Mouse (Mus musculus) gastrocnemius, adult 18-20 months (tissue): Measurements from ENCODE around the gene Arhgef3. TPM values are rescaled to one million over a fixed set of nuclear protein-coding genes. Genes with fewer than 3 reads are reported as not detected.

Experiments used
- DNase-seq: peaks from one replicate; pipeline ENCODE4 v3.0.0; 2021; ENCODE audit warnings: low spot score
- total RNA-seq, 2 experiments: library from RNA; stranded (reverse); gene quantifications; 2 replicates each; pipeline ENCODE4 v1.2.3; 2021

Arhgef3 gene
- total RNA-seq, 2 experiments from 2014 or later, result 11.4 to 20.5 TPM

DNA sequence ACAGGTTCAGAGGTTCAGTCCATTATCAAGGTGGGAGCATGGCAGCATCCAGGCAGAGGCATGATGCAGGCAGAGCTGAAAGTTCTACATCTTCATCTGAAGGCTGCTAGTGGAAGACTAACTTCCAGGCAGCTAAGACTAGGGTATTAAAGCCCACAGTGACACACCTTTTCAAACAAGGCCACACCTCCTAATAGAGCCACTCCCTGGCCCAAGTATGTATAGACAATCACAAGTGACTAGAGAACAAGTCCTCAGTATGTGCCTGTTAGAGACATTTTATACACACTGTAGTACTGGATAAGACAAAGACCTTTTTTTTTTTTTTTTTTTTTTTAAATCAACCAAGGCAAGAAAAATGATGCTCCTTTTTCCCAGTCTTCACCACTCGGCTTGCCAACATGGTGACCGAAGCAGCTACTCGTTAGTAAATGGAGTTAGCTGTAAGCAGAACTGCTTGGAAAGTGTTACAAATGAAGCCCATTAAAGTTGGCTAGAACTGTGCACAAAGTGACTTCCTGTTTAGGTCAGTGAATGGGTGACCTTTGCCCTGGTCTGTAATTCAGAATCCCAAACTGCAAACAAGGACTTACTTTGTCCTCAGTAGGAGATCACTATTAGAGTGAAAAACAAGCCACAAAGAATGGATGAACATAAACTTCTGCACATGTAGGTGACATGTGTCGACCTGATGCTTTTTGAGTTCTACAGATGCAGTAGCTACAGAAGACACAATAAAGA is 229.7 kb downstream of the Arhgef3 start:
- no peak for DNase-seq

DNA sequence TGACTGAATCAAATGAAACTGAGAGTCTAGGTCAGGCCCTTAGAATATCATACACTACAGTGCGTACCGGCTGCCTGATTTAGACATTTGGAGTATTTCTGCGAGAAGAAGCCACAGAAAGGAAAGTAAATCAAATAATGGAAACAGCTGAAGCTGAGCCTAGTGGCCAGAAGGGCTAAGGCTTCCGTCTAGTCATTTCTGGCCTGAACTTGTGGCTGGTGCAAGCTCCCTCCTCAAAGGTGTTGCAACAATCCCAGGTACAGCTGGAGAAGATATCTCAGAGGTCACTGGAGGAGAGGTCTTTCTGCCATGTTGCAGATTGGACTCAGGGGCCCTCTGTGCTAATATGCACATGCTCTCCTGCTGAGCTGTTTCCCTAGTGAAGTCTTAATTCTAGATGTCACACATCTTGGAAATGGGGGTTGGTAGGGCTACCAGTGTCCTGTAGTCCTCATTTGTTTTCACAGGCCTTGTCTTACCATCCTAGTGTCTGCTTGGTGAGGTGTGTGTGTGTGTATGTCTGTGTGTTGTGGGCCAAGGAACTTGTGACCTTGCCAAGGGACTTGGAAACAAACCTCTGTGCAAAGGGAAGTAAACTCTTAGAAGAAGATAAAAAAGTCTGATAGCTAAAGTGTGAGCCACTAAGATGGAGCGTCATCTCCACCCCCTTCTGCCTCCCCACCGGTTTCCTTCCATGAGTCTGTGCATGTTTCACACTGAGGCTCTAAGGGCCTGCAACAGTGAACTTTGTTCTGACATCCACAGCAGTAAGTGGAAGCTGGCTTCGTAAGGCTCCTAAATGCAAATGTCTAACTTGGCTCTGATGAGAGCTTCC is 230.6 kb downstream of the Arhgef3 start:
- DNase-seq, result no peak

DNA sequence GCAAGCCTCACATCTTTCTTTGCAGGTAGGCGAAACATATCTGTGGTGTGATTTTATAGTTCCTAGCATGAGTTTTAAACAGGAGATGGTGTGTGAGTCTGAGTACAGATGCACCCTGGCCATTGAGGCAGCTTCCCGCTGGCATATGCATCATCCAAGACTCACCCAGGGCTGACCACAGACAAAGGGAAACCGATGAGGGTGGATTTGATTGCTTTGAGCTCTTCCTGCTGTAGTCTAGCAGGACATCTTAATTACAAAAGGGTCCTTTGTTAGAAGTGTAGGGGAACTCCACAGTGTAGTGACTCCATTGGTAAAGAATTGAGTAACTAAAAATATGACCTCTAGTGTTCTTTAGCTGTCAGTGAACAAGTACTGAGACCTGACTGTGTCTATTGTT is 232.5 kb downstream of the Arhgef3 start:
- DNase-seq, result no peak

DNA sequence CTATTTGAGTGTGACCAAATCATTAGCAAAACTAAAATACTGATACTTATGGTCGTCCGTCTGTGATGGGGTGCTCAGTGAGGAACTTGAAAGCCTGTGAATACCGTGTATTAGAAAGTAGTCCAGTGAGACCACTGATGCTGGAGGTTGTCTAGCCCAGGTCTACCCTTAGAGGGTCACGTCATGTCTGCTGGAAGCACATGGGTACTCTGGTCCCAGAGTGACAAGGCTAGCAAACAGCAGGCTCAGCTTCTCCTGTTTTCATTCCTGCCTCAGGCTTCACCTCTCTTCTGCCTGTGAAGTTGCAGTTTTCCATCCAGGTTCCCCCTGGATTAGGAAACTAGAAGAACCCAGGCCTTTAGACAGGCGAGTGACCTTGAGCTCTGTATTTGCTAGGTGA is 233.0 kb downstream of the Arhgef3 start:
- no peak for DNase-seq

DNA sequence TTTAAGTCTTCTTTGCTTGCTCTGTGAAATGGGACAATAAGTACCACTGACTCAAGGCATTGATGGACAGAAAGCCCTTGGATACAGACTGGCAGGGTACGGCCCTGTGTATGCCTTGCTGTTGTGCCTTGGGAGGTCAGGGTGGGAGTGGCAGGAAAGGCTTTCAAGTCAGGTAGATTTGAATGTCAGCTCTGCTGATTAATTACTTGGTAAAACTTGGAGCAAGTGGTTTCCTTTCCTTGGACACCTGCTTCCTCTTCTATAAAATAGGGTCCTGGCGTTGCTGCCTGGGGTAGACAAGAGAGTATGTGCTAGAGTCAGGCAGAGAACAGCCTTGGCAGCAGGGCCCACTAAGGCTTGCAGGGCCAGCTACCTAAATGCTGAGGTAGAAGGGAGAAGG is 233.4 kb downstream of the Arhgef3 start:
- DNase-seq, result no peak

DNA sequence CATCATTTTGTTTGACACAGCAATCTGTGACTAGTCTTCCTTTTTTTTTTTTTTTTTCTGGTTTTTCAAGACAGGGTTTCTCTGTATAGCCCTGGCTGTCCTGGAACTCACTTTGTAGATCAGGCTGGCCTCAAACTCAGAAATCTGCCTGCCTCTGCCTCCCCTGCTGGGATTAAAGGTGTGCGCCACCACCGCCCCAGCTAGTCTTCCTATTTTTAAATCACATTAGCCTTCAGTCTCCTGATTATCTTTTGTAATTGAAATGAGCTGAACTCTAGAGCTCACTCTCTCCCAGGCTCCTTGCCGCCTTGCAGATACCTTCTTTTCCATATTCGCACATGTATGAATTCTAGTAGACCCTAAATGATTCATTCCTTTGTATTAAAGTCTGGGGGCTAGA is 234.0 kb downstream of the Arhgef3 start:
- no peak for DNase-seq

DNA sequence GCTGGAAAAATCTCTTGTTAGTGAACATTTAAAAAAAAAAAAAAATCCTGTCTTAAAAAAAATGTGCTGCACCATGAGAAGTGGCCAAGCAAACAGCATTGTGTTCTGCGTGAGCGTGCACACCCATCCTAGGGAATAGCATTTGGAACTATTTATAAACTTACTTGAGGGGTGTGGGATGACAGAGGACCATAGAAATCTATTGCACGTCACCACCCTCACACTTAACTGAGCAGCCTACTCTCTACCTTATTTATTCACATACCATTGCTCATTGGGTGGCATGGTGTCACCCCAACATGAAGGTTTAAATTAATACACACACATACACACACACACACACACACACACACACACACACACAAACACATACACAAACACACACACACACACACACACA is 234.4 kb downstream of the Arhgef3 start:
- DNase-seq, result no peak

DNA sequence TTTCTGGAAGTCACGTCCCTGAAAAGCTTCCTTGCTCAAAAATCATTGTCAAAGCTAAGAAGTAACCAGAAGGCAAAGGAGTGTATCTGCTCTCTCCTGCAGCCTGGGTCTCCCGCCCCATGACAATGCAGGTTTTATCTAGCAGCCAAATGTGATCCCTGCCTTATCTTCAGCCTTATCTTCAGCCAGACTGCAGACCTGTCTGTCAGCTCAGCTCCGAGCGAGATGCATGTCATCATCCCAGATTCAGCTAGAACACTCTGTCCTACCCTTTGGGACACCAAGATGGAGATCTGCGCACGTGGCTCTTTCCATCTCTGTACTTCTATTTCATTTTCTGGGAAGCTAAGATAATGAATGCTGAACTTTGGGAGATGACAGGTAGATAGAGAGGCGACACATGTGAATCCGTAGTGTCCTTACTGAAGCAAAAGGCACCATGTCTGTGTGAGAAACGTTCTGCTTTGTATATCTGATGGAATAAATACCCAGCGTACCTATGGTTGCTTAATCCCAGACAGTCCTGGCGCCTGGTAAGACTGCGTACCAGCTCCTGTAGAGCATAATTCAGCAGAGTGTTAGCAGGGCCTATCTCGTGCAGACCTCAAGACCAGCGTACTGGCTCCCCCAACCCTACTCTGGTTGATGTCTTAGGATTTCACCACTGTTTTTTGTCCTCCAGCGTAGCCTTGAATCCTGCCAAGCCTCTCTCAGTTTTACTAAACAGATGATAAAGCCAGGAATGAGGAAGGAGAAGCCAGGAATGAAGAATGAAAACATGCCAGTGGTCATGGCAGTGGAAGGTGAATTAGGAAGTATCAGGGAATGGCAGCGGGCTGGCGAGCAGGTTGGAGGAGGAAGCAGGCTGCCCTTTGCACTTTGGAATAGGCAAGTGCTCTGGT is 235.4 kb downstream of the Arhgef3 start:
- DNase-seq, result no peak

DNA sequence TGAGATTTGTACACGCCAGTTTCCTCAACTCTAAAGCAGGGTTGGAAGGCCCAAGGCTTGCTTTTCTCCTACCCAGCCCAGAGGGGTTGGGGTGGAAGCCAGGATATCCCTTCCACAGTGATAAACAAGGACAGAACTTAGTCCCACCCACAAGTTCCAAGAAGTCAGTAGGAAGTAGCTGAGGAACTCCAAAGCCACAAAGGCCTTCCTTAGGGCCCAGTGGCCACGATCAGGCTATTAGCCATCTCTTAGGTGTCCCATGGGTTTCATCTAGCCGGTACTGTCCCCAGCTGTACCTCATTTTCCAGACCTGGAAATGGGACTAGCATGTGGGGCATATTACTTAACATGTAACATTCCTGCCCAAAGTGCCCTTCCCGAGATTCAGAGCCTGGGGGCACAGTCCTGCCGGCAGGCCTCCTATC is 236.4 kb downstream of the Arhgef3 start:
- DNase-seq, result peak; percentile 46

DNA sequence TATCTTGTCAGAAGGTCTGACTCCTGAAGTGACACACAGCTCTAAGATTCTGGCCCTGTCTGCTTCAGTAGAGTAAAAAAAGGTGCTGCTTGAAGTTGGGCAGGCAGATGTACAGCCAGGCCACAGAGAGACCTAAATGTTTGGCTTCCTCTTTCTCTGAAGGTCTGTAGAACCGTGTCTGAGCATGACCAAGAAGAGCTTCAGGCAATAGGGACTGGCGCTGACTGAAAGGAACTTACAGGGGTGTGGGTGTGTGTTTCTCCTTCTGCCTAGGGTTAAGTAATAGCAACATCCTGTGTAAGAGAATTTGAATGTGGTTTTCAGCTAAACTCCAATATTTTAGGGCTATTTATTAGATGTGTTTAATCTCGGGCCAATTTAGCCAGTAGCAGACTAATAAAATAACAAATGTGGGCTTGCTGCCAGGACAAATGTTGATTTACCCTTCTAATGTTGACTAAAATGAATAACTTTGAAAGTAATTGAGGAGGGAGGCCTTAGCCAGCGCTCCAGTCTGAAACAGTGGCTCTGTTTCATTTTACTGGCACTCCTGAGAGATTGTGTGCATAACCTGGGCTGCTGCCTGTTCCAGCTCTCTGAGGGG is 236.9 kb downstream of the Arhgef3 start:
- peak; percentile 35 for DNase-seq

DNA sequence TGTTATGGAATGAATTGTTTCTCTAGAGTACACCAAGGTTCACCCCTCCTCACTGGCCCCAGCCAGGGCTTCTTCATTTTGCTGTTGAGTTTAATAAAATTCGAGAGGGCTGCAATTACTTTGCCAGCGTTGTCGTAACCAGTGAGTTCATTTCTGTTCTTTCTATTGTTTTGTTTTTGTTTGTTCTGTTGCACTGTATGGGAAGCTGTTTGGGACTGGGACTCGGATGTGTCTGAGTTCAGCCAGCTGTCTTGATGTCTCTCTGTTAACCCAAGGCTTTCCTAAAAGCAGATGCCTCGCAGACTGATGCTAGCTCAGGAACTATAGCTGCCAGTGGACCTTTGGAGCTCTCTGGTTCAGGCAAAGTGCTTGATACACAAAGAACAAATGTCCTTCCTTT is 237.8 kb downstream of the Arhgef3 start:
- DNase-seq, result no peak

DNA sequence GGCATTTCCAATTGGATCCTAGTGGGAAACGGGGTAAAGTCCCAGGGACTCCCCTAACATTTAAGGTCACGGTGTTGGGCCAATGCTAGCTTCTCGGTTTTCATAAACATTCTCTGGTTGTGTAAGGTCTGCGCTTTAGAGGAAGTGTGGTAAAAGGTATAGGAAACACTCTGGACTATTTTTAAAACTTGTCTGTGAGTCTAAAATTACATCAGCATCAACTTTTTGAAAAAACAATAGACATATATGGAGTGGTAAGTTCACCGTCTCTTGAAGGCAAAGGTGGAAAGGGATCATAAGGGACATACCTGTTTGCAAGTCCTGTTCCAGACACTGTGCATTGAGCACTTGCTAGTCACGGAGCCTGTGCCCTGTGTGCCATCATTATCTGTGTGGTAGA is 240.5 kb downstream of the Arhgef3 start:
- DNase-seq, result no peak

DNA sequence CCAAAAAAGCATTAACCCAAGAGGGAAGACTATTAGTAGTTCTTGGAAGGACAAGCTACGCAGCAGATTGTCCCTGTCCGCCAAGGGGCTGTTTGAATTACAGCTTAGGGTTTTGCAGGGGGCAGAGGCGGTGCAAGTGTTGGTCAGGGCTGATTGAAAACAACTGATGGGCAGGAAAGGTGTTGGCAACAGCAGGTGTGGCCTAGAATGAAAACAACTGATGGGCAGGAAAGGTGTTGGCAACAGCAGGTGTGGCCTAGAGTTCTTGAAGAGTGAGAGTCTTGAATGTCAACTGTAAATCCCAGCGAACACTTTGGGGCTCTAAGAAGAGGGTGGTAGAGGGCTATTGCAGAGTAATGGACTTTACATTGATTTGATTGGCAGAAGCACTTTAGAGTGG is 241.2 kb downstream of the Arhgef3 start:
- DNase-seq, result no peak

DNA sequence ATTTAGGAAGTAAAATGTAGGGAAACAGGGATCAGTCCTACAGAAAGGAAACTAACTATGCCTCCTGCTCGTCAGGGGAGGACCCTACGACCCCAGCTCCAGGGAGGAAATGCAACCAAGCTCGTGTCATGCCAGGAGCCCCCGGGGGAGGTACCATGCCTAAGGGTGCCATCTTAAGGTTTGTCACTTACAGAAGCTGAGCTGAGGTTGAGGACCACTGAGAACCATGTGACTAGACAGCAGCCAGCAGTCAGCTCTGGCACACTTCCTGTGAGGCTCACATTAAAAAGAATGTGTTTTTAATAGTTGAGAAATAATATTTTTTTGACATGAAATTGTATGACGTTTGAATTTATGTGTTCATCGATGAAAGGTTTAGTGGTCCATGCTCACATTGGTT is 242.4 kb downstream of the Arhgef3 start:
- DNase-seq, result no peak

DNA sequence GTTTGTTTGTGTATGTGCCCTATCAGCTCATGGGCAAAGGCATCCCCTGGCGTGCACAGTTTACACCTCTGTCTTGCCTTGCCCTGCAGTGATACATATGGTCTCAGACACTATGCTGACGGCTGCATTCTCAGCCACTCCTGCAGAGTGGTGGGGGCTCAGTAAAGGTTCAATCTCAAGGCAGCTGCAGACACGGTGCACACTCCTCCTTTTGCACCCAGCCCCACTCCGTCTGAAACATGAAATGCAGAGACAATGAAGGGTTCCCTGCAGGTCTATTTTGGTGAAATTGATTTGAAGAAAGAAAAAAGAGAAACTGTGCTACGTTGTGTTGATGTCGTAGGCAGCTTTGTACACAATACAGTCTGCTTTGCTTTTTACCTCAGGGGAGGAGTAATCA is 243.5 kb downstream of the Arhgef3 start:
- no peak for DNase-seq

DNA sequence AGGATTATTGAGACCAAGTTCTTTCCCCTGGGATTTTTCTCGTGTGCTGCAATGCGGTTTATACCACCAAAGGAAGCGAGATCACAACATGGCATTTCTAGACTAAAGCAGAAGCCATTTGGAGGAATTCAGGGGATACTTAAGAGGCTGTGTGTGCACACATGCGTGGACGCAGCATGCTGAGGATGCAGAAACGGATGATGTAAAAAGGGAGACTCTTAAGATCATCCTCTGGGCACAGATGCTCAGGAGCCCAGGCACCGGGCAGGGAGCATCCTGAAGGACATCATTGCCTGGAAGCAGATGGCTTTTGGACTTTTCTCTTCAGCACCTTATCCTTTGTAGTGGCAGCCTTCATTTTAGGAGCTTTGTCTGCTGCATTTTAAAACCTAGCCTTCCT is 246.2 kb downstream of the Arhgef3 start:
- DNase-seq, result no peak

DNA sequence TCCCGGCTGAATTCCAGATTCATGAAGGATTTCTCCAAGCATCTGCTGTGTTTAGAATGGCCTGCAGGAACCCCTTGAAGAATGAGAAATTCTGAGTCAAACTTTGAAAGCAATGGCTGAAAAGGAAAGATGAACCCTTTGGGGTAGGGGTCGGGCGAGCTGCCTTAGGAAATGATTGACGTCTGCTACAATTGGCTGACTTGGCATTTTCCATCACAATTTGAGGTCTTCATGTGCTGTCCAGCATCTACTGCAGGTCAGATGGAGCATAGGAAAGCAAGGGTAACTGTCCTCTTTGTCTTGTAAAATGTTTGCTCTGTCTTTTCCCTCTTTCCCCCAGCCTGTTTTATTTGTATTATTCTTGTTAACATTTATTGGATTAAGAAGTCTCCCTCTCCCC is 246.8 kb downstream of the Arhgef3 start:
- no peak for DNase-seq

DNA sequence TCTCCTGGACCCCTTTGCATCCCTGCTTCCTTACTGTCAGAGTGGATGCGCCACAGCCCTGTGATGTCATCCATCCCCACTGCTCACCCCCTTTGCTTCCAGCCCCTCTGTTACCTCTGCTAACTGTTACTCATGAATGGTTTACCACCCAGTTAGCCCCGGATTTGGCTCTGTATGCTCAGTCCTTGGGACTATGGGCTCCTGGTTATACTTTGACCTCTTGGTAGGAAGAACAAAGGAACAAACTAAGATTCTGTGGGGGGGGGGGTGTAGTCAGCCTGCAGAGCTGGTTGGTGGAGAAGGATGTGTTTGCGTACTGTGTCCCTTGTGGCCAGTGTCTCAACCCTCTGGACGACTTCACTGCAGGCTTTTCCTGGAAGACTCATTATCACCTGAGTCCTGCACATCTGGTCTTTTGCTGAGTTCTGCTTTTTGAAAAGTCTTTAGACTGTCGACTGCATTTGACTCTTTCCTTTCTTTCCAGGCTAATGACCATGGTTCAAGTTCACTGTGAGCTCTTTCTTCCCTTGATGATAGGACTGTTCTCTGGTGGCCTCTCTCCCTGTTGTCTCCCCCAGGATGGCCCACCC is 250.1 kb downstream of the Arhgef3 start:
- DNase-seq, result no peak

DNA sequence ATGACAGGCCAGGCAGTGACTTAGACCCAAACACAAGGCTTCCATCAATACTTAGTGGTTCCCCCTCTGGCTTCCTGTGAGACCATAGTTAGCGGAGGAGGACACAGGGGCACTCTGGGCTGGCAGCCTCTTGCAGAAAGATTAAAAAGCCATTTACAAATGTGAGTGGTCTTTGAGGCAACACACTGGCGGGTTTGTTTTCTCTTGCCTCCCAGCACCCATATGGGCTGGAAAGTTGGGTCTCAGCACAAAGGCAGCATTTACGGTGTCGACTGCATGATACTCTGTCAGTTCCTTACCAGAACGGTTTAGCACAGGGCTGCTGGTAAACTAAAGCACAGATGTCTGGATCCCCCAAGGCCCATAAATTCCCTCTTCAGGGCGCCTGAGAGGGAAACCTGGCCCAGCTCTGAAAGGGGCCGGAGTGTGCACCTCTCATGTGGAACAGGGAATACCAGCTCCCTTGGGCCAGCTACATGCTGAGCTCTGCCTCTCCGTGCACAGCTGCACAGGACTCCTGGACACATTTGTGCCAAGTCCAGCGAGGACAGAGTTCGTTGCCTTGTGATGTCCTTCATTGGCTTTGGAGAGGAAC is 252.5 kb downstream of the Arhgef3 start:
- DNase-seq, result no peak

DNA sequence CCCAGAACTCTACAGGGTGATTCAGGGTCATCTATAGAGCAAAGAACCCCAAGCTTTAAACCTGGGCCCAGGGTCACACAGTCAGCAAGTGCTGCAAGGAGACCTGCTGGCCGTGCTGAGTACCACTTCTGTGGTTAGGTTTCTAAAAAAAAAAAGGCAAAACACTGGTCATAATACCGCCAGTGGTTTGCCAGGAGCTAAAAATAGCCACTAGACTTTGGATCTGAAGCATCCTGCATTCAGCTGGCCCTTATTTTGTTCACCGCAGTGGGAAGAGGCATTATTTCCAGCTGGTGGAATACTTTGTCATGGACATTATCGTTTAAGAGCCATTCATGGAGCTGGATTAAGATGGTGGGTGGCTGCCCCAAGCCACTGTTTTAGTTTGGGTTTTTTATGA is 253.9 kb downstream of the Arhgef3 start:
- peak; percentile 45 for DNase-seq

DNA sequence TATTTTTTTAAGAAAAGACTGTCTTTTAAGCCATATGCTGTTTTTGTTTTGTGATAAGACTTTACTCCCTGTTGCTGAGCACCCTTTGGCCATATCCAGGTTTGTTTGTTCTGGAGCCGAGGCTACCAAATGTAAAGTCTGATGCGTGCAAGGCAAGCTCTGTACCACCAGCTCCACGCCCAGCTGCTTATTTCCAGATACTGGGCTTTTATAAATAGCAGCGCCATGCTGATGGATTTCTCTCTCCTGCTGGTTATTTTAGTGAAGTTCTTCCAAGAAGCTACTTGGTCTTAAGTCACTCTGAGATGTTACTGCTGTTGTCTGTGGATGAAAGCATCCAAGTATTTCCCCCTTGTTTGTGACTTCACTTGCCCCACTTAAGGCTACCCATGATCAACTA is 254.8 kb downstream of the Arhgef3 start:
- no peak for DNase-seq
